Mouse (Mus musculus) ES-Bruce4 (cell line): ENCODE results near the gene 1700024P04Rik. TPM values are rescaled to one million over a fixed set of nuclear protein-coding genes. Genes with fewer than 3 reads are reported as not detected.

Source experiments
- H3K27ac ChIP-seq: 2 replicates; pipeline ENCODE4 v1.5.1; 2012; ENCODE audit warnings: low read length, inconsistent platforms; ENCODE audit not compliant: insufficient read depth
- H3K27me3 ChIP-seq: 2 replicates; pipeline ENCODE4 v1.6.1; 2012; ENCODE audit warnings: mild to moderate bottlenecking, low read length, inconsistent platforms; ENCODE audit not compliant: control insufficient read depth, poor library complexity, insufficient read depth, severe bottlenecking
- H3K36me3 ChIP-seq: 2 replicates; pipeline ENCODE4 v1.6.1; 2012; ENCODE audit warnings: inconsistent platforms, mild to moderate bottlenecking, low read length, moderate library complexity; ENCODE audit not compliant: control insufficient read depth, poor library complexity, insufficient read depth, severe bottlenecking
- H3K4me1 ChIP-seq: one replicate; pipeline ENCODE4 v1.8.1; 2011; ENCODE audit warnings: low read length; ENCODE audit not compliant: control insufficient read depth, insufficient read depth
- H3K4me3 ChIP-seq: 2 replicates; pipeline ENCODE4 v1.5.1; 2011; ENCODE audit warnings: low read depth, mild to moderate bottlenecking, low read length
- H3K9ac ChIP-seq: 2 replicates; pipeline ENCODE4 v1.6.1; 2012; ENCODE audit warnings: low read depth, mild to moderate bottlenecking, inconsistent platforms; ENCODE audit not compliant: poor library complexity, severe bottlenecking
- H3K9me3 ChIP-seq: replicated peaks from 2 replicates; pipeline ENCODE4 v1.6.1; 2012; ENCODE audit warnings: mild to moderate bottlenecking, low read length, inconsistent platforms; ENCODE audit not compliant: control insufficient read depth, poor library complexity, insufficient read depth, severe bottlenecking
- CTCF ChIP-seq: IDR thresholded peaks from one replicate; pipeline ENCODE4 v1.8.1; 2011; ENCODE audit warnings: low read depth, low read length
- POLR2A ChIP-seq: IDR thresholded peaks from one replicate; pipeline ENCODE4 v1.8.1; 2011; ENCODE audit warnings: low read length; ENCODE audit not compliant: insufficient read depth
- polyA plus RNA-seq: library from polyadenylated mRNA; stranded (reverse); fragments of >200 nt; gene quantifications from 2 replicates; pipeline ENCODE4 v1.2.4, GENCODE M21; 2011; ENCODE audit warnings: low read depth; ENCODE audit not compliant: missing spikeins, insufficient read depth, insufficient read length

The 1700024P04Rik gene
- polyA plus RNA-seq, 1 experiment, result not detected

DNA sequence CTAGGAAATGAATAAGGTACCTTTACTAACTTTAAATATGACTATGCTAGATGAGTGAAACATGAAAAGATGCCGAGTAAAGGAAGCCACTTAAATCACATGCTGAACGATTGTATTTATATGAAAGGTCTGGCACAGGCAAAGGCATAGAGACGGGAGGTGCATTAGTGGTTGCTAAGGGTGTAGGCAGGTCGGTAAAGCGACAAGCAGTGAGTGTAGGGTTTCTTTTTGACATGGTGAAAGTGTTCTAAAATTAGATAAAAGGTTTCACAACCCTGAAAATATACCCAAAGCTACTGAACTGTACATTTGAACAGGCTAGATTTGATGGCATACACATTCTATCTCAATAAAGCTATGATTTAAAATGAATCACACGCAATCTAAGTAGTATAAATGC lies 47.3 kb downstream of the 1700024P04Rik start:
- H3K36me3 ChIP-seq, result no peaks in the 10 kb centered on the region
- H3K27me3 ChIP-seq, result no peaks in the 10 kb centered on the region
- TF ChIP-seq POLR2A (no peak), CTCF (no peak)
- no peak overlapping the region for H3K9ac ChIP-seq
- no peaks in the 10 kb centered on the region for H3K4me1 ChIP-seq
- H3K4me3 ChIP-seq, result no peak overlapping the region
- peaks cover 8% of the 10 kb centered on the region; the same call in 1 of the 2 replicates for H3K9me3 ChIP-seq
- H3K27ac ChIP-seq, result no peak overlapping the region

Other genes starting within 250 kb of the 1700024P04Rik start
- gene Fcho2, start 169.1 kb downstream of the 1700024P04Rik start, polyA plus RNA-seq, result 89.0 and 98.5 TPM in 2 replicates
- gene Tnpo1, start 58.2 kb downstream of the 1700024P04Rik start, polyA plus RNA-seq, result 253 and 256 TPM in 2 replicates
- not detected in 2 replicates for gene Zfp366, start 200.3 kb upstream of the 1700024P04Rik start, polyA plus RNA-seq